Mouse (Mus musculus): ENCODE results near the gene Lcp2. TPM values are rescaled to one million over a fixed set of nuclear protein-coding genes. Genes with fewer than 3 reads are reported as not detected.

Gene Lcp2
- polyA plus RNA-seq, 1 experiment, result 2.2 TPM

DNA sequence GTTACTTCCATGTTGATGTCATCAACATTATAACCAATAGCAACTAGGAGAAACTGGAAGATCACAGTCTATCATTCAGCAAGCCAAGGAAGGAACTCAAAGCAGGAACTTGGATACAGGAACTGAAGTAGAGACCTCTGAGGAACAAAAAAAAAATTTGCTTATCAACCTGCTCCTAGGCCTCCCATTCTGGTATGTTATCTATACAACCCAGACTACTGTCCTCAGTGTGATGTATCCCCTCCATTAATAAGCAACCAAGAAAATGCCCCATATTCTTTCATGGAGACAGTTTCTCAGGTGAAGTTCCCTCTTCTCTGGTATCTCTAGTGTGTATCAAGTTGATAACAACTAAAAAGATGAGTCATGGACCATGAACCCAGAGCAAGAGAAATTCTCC, 11.6 kb downstream of the Lcp2 start:
- Histone ChIP-seq H3K4me1 (ENCODE audit: control insufficient read depth, insufficient read depth, insufficient read length, low read length) (no peaks in the 10 kb centered on the region; the same call in 1 of the 2 replicates), H3K4me3 (ENCODE audit: insufficient read depth, low read depth, low read length) (no peak overlapping the region), H3K27ac (replicated peaks; ENCODE audit: low read depth, low read length) (no peak overlapping the region)

DNA sequence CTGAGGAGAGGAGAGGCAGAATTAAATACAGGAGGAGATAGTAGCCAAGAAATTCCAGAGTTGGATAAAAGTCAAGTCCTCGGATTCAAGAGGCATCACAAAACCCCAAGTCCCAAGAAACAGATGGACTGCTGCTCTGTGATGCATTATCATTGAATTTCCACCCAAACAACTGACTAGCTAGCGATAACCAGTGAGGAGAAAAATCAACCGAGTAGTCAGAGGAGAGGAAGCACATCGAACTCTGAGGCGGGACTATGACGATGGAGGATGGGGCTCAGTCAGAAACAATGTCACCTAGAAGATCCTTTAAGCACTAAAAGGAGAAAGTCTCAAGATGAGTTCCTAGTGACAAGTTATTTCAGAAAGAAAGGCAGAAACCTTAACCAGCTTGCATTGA, 12.2 kb downstream of the Lcp2 start:
- Histone ChIP-seq H3K4me1 (ENCODE audit: control insufficient read depth, insufficient read depth, insufficient read length, low read length) (no peaks in the 10 kb centered on the region; the same call in 1 of the 2 replicates), H3K27ac (replicated peaks; ENCODE audit: low read depth, low read length) (no peak overlapping the region), H3K4me3 (ENCODE audit: insufficient read depth, low read depth, low read length) (no peak overlapping the region)

DNA sequence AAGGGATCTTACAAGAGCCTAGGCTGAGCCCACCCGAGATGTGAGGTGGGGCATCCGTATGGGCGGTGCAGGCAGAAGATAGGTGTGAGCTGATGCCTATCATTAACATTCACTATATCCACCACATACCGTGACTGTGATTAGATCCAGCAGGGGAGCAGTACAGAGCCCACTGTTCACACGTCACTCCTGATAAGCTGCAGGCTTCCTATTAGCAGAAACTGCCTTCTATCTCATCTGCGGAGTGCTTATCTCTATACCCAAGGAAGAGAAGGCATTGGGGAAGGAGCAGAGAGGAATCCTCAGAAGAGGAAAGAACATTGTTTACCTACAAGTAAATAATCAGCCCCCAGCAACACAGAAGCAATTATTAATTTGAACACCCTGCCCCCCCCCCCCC, 15.0 kb downstream of the Lcp2 start:
- Histone ChIP-seq H3K4me1 (ENCODE audit: control insufficient read depth, insufficient read depth, insufficient read length, low read length) (no peaks in the 10 kb centered on the region), H3K4me3 (ENCODE audit: insufficient read depth, low read depth, low read length) (no peak overlapping the region), H3K27ac (replicated peaks; ENCODE audit: low read depth, low read length) (no peak overlapping the region)

DNA sequence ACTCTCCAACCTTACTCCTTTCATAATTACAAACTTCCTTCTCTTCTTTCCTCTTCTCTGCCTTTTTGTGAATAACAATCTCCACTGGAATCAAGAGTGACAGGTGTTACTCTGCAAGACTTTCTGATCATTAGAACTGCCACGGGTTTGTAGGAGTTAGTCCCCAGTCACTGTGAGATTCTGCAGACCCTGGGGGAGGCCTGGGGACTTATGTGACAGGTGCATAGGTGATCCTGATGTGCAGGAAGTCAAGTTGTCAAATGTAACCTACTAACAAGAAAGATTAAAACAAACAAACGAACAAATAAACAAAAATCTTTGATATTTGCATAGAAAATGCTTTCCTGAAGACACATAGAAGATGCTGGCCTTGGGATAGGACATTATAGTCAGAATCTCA, 16.5 kb downstream of the Lcp2 start:
- H3K27ac ChIP-seq (replicated peaks; ENCODE audit: low read depth, low read length), result no peak overlapping the region
- no peak overlapping the region for H3K4me3 ChIP-seq (ENCODE audit: insufficient read depth, low read depth, low read length)
- no peaks in the 10 kb centered on the region for H3K4me1 ChIP-seq (ENCODE audit: control insufficient read depth, insufficient read depth, insufficient read length, low read length)

DNA sequence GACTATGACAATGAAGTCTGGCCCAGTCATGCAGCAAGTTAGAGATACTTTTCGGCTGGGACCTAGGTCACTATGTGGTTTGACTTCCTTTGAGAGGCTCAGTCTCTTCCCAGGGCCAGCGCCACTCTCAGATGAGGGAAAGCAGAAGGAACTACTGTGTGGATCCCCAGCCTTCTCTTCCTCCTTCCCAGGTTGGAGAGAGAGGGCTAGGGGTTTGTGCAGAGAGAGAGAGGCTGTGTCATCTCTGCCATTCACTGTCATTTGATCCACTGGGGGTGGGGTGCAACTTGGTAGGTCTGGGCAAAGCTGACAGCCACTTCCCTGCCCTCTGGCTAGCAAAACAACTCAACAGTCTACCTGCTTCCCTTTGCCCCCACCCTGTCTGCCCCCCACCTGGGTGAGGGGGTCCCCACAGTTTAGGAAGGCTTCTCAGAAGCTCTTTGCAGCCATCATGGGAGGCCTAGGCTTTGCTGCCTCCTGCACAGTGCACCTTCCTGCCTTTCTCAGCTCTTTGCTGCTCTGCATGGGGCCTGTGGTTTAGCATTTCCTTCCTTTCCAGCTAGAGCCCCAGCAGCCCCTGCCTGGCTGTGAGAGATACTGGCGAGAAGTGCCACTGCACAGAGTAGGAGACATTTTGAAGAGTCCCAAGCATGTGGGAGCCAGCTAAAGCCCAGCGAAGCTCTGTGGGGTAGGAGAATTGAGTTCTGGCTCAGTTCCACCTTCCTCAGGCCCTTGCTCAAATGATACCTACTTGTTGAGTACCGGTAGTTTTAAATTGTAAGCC, 17.2 kb downstream of the Lcp2 start:
- Histone ChIP-seq H3K4me3 (ENCODE audit: insufficient read depth, low read depth, low read length) (no peak overlapping the region), H3K4me1 (ENCODE audit: control insufficient read depth, insufficient read depth, insufficient read length, low read length) (no peaks in the 10 kb centered on the region), H3K27ac (replicated peaks; ENCODE audit: low read depth, low read length) (no peak overlapping the region)

DNA sequence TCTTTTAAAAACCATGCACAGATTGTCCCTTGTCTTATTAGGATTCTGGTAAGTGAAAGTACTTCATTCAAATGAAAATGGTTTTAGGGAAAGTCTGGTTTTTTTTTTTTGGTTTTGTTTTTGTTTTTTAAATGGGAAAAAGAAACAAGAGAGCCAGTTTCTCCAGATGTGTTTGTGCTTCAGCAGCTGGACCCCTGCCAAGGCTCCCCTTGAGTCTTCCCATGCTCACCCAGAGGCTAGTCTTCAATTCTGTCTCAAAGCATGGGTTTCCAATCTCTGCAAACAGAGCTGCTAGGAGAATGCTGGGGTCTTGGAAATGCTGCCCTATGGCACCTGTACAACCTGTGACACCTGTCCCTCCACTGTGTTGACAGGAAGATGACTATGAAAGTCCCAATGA, 23.9 kb downstream of the Lcp2 start:
- no peak overlapping the region for H3K4me3 ChIP-seq (ENCODE audit: insufficient read depth, low read depth, low read length)
- H3K4me1 ChIP-seq (ENCODE audit: control insufficient read depth, insufficient read depth, insufficient read length, low read length), result no peaks in the 10 kb centered on the region
- no peak overlapping the region for H3K27ac ChIP-seq (replicated peaks; ENCODE audit: low read depth, low read length)

DNA sequence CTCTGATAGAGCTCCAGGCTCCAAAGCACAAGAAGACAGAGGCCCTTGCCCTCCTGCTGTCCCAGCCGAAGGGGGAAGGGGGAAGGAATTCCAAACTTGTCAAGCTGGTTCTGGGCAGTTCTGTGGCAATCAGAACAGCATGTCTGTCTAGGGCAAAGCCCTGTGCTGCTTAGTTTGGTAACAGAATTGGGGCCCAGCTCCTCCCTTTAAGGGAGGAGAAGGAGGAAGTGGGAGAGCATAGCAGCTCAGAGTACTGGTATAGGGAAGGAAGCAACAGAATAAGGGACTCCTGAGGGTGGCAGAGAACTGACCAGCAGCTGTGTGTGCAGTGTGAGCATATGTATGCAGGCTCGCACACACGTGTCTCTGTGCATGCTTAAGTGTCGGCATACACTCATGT, 25.6 kb downstream of the Lcp2 start:
- Histone ChIP-seq H3K4me1 (ENCODE audit: control insufficient read depth, insufficient read depth, insufficient read length, low read length) (no peaks in the 10 kb centered on the region), H3K4me3 (ENCODE audit: insufficient read depth, low read depth, low read length) (no peak overlapping the region), H3K27ac (replicated peaks; ENCODE audit: low read depth, low read length) (no peak overlapping the region)

DNA sequence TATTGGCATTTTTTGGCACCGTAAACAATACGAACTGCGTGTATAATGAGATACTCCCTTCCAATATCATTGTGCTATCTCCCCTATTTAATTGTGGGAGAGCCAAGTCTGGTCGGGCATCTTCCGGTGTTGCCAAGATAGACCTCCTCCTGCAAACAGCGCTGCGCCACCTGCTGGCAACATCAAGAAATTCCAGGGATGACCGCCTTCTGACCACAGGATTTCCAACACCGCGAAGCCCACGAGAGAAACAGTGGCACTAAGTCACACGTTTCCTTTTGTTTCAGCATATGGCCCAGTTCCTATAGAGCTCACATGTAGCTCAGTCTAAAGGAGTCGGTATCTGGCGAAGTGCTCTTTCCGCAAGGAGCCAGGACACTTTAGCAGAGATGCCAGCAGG, 27.1 kb downstream of the Lcp2 start:
- Histone ChIP-seq H3K4me3 (ENCODE audit: insufficient read depth, low read depth, low read length) (no peak overlapping the region), H3K4me1 (ENCODE audit: control insufficient read depth, insufficient read depth, insufficient read length, low read length) (no peaks in the 10 kb centered on the region), H3K27ac (replicated peaks; ENCODE audit: low read depth, low read length) (no peak overlapping the region)

DNA sequence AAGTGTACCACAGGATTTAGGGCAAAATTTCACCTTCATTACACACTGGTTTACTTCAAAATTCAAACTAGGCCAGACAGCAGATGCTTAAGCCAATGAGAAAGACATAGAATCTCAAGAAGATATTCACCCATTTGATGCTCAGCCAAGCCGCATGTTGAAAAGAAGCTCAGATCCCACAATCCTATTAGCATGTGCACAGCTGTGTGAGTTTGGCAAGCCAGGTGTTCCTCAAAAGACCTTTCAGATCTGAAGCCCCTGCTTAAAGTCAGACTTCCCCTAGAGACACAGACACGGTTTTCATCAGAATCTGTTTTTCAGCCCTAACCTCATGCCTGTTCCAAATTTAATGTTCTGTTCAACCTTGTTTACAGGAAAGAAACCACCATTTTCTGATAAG, 31.1 kb downstream of the Lcp2 start:
- Histone ChIP-seq H3K27ac (replicated peaks; ENCODE audit: low read depth, low read length) (no peak overlapping the region), H3K4me1 (ENCODE audit: control insufficient read depth, insufficient read depth, insufficient read length, low read length) (no peaks in the 10 kb centered on the region), H3K4me3 (ENCODE audit: insufficient read depth, low read depth, low read length) (no peak overlapping the region)

DNA sequence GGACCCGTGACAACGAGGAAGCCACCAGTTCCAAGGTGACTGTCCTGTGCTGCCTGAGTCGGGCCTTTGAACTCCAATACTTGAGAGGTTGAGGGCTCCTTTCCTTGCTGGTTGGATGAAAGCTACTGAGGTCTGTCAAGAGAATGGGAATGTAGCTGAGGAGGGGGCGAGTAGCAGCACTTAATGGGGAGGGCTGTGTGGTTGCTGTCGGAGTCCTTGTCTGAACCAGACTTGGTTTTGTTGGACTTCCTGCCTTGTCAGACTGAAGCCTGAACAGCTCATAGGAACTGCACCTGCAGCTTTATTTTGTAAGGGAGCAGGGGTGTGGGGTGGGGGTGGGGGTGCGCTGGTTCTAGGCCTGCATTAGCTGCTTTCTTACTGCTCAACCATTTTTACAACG, 31.9 kb downstream of the Lcp2 start:
- Histone ChIP-seq H3K4me3 (ENCODE audit: insufficient read depth, low read depth, low read length) (no peak overlapping the region), H3K4me1 (ENCODE audit: control insufficient read depth, insufficient read depth, insufficient read length, low read length) (no peaks in the 10 kb centered on the region), H3K27ac (replicated peaks; ENCODE audit: low read depth, low read length) (no peak overlapping the region)

DNA sequence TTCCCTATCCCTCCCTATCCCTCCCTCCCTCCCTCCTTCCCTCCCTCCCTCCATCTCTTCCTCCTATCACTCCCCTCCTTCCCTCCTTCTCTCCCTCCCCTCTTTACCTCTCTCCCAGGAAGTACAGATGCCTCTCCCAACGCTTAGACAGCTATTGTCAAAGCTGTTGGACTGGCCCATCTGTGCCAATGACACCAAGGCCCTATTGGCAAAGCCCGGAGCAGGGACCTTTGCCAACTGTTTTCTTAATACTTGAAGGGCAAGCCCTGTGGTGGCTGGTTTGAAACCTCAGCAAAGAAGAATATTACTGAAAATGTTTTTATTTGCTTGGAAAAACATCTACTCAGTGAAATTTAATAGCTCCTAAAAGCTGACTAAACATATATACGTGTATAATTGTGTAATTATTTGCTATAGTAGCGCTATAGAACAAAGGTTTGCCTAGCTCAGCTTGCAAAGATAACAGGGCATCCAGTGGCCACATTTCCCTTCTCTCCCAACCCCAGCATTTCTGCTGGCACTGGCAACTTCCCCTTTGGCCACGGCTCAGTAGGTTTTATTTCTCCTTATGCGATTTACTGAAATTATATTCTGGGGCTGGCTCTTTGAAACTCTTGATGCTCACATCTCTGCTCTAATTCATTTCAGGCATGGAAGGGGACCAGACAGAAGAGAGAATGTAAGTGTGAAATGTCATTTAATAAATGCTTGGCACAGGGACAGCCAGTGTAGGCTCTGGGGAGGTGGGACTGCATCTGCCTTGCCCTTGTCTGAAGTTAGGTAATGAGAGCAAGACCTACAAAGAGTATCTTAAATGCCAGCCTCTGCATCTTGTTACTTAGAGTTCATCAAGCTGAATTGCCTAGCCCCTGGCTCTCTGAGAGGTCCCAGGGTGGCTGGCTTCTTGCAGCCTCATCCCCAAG, 33.1 kb downstream of the Lcp2 start:
- Histone ChIP-seq H3K4me3 (ENCODE audit: insufficient read depth, low read depth, low read length) (no peak overlapping the region), H3K4me1 (ENCODE audit: control insufficient read depth, insufficient read depth, insufficient read length, low read length) (no peaks in the 10 kb centered on the region)

DNA sequence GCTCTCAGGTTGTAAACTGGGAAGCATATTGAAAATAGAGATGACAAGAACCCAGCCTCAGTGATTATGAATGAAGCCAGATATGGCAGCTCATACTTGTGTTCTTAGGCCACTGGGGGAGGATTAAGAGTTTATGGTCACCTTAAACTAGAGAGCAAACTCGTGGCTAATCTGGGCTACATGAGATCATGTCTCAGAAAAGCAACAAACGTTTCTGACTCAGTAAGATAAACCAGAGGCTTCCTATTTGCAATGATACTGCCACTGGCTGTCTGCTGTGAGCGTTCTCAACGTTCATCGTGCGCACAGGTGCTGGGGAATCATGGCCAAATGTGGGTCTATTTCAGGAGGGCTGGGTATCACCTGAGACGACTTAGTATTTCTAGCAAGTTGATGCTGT, 37.1 kb downstream of the Lcp2 start:
- H3K4me3 ChIP-seq (ENCODE audit: insufficient read depth, low read depth, low read length), result no peak overlapping the region
- peaks cover 4% of the 10 kb centered on the region for H3K4me1 ChIP-seq (ENCODE audit: control insufficient read depth, insufficient read depth, insufficient read length, low read length)
- H3K27ac ChIP-seq (replicated peaks; ENCODE audit: low read depth, low read length), result no peak overlapping the region

More for the DNA sequence above, 33.1 kb downstream of the Lcp2 start:
- H3K27ac ChIP-seq (replicated peaks; ENCODE audit: low read depth, low read length), result no peak overlapping the region

DNA sequence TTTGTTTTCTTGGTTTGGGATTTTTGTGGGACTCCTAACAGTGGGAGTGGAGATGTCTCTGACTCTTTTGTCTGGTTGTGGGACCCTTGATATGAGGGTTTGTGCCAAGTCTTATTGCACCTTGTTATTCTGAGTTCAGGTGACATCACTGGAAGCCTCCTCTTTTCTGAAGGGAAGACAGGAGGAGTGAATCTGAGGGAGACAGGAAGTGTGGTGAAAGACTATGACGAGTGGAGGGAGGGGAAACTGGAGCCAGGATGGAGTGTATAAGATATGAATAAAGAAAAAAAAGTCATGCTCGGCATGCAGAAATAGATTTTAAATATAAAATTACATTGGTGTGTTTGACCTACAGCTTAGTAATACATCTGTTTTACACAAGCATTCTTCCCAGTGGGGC, 37.9 kb downstream of the Lcp2 start:
- Histone ChIP-seq H3K4me1 (ENCODE audit: control insufficient read depth, insufficient read depth, insufficient read length, low read length) (peaks cover 4% of the 10 kb centered on the region), H3K27ac (replicated peaks; ENCODE audit: low read depth, low read length) (no peak overlapping the region), H3K4me3 (ENCODE audit: insufficient read depth, low read depth, low read length) (no peak overlapping the region)

DNA sequence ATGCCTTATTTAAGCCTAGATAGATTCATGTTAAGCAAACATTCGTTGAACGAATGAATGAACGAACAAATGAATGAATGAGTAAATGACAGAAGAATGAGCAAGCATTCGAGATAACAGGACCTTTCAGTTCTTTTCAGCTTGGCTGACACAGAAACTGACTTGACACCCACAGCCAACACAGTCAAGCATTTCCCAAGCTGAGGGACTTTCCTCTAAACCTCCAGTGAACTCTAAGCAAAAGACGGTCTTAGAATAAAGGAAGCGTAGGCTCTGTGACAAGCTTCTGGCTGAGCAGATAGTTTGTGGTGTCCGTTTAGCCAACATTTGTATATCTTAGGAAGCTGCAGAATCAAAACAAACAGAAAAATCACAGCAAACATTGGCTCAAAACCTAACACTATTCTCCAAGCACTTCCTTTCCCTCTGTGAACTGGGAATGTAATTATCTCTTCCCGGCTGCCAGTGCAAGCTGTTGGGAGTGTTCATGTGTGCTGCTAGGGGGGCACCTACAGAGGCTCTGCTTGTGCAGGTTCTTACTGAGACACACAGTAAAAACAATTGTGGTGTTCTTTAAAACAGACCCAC, 39.5 kb downstream of the Lcp2 start:
- Histone ChIP-seq H3K4me1 (ENCODE audit: control insufficient read depth, insufficient read depth, insufficient read length, low read length) (peaks cover 4% of the 10 kb centered on the region), H3K27ac (replicated peaks; ENCODE audit: low read depth, low read length) (no peak overlapping the region)

DNA sequence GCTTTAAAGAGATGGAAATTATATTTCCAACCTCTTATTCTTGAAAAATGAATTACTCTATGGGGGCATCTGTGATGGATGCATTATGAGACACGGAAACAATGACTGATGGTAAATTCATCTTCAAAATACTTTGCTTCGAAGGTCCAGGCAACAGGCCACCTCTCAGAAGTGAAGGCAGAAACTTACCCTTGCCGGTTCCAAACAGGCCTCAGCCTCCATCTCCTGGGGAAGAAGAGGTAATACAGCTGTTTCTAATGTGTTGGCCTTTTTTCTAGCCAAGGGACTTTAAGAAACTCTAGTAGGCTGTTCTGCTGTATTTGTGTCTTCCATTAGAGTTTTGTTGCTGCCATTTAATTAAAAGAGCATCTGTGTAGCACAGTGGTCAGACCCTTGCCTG, 40.3 kb downstream of the Lcp2 start:
- H3K4me3 ChIP-seq (ENCODE audit: insufficient read depth, low read depth, low read length), result no peak overlapping the region
- H3K27ac ChIP-seq (replicated peaks; ENCODE audit: low read depth, low read length), result no peak overlapping the region
- H3K4me1 ChIP-seq (ENCODE audit: control insufficient read depth, insufficient read depth, insufficient read length, low read length), result peaks cover 4% of the 10 kb centered on the region

More for the DNA sequence above, 39.5 kb downstream of the Lcp2 start:
- H3K4me3 ChIP-seq (ENCODE audit: insufficient read depth, low read depth, low read length), result no peak overlapping the region

Measured in brown adipose tissue, adult 24 weeks (tissue).